Mouse (Mus musculus): ENCODE data around the gene Gm28230. TPM values are rescaled to one million over a fixed set of nuclear protein-coding genes. Genes with fewer than 3 reads are reported as not detected.

The Gm28230 gene
- polyA plus RNA-seq, 1 experiment from 2014 or later = not detected

GRCm38 (mm10) chr2:74726973-74727639 is 578 bp downstream of the Gm28230 start:
- Histone ChIP-seq H3K27me3 (replicated peaks; ENCODE audit: control insufficient read depth, insufficient read depth, low read length) (peaks cover 99% of the 10 kb centered on the region), H3K4me1 (ENCODE audit: control insufficient read depth, insufficient read depth, low read length) (no peaks in the 10 kb centered on the region), H3K27ac (ENCODE audit: low read depth, low read length) (no peak overlapping the region), H3K4me3 (ENCODE audit: low read depth, low read length) (no peak overlapping the region), H3K4me2 (ENCODE audit: low read length) (0 out of 2 replicates have a peak overlapping the region, but pooled peaks have one; percentile 20), H3K36me3 (ENCODE audit: control insufficient read depth, insufficient read depth, low read length) (no peaks in the 10 kb centered on the region), H3K9ac (ENCODE audit: low read length) (no peak overlapping the region), H3K9me3 (replicated peaks; ENCODE audit: control insufficient read depth, low read length) (no peaks in the 10 kb centered on the region)
- ATAC-seq = no peak
- under 1% methylated on average over 43 of the region's 43 CpGs for WGBS
- no peak for DNase-seq (ENCODE audit: low spot score)

GRCm38 (mm10) chr2:74727640-74728302 is 1.2 kb downstream of the Gm28230 start:
- no peak overlapping the region for H3K4me2 ChIP-seq (ENCODE audit: low read length)

GRCm38 (mm10) chr2:74728303-74728680 is 1.8 kb downstream of the Gm28230 start:
- Histone ChIP-seq H3K9ac (ENCODE audit: low read length) (no peak overlapping the region), H3K9me3 (replicated peaks; ENCODE audit: control insufficient read depth, low read length) (no peaks in the 10 kb centered on the region), H3K4me2 (ENCODE audit: low read length) (no peak overlapping the region), H3K27me3 (replicated peaks; ENCODE audit: control insufficient read depth, insufficient read depth, low read length) (peaks cover 96% of the 10 kb centered on the region), H3K36me3 (ENCODE audit: control insufficient read depth, insufficient read depth, low read length) (no peaks in the 10 kb centered on the region), H3K27ac (ENCODE audit: low read depth, low read length) (no peak overlapping the region), H3K4me3 (ENCODE audit: low read depth, low read length) (no peak overlapping the region), H3K4me1 (ENCODE audit: control insufficient read depth, insufficient read depth, low read length) (no peaks in the 10 kb centered on the region)
- ATAC-seq (no peak), DNase-seq (ENCODE audit: low spot score) (no peak)
- WGBS = 2% methylated on average over 13 of the region's 13 CpGs

More at GRCm38 (mm10) chr2:74727640-74728302, 1.2 kb downstream of the Gm28230 start:
- Histone ChIP-seq H3K9ac (ENCODE audit: low read length) (no peak overlapping the region), H3K36me3 (ENCODE audit: control insufficient read depth, insufficient read depth, low read length) (no peaks in the 10 kb centered on the region), H3K4me3 (ENCODE audit: low read depth, low read length) (no peak overlapping the region), H3K9me3 (replicated peaks; ENCODE audit: control insufficient read depth, low read length) (no peaks in the 10 kb centered on the region), H3K27ac (ENCODE audit: low read depth, low read length) (no peak overlapping the region), H3K27me3 (replicated peaks; ENCODE audit: control insufficient read depth, insufficient read depth, low read length) (peaks cover 99% of the 10 kb centered on the region), H3K4me1 (ENCODE audit: control insufficient read depth, insufficient read depth, low read length) (no peaks in the 10 kb centered on the region)
- no peak for ATAC-seq
- DNase-seq (ENCODE audit: low spot score) = no peak
- 1% methylated on average over 25 of the region's 25 CpGs for WGBS

DNA sequence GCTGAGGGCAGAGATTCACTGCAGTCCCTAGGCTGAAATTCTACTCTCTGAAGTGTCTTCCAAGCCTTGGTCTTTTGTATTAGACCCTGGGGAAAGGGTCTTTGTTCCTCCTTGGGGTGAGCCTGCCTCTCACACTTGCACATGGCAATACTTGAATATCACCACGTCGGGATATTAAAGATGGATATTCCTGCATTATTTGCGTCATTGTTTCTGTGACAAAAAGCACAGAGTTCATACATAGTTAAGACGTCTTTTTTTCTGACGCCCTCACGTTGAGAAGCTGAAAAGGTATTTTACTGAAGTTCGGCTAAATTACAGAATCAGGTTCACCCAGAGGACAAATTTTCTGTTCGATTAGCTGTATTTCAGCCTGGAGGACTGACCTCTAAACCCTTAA is 3.8 kb downstream of the Gm28230 start:
- Histone ChIP-seq H3K27me3 (replicated peaks; ENCODE audit: control insufficient read depth, insufficient read depth, low read length) (peaks cover 90% of the 10 kb centered on the region), H3K27ac (ENCODE audit: low read depth, low read length) (no peak overlapping the region), H3K9ac (ENCODE audit: low read length) (no peak overlapping the region), H3K36me3 (ENCODE audit: control insufficient read depth, insufficient read depth, low read length) (no peaks in the 10 kb centered on the region), H3K9me3 (replicated peaks; ENCODE audit: control insufficient read depth, low read length) (no peaks in the 10 kb centered on the region), H3K4me1 (ENCODE audit: control insufficient read depth, insufficient read depth, low read length) (no peaks in the 10 kb centered on the region), H3K4me2 (ENCODE audit: low read length) (no peak overlapping the region), H3K4me3 (ENCODE audit: low read depth, low read length) (no peak overlapping the region)
- 1% methylated on average over 8 of the region's 8 CpGs for WGBS
- ATAC-seq (no peak), DNase-seq (ENCODE audit: low spot score) (no peak)

DNA sequence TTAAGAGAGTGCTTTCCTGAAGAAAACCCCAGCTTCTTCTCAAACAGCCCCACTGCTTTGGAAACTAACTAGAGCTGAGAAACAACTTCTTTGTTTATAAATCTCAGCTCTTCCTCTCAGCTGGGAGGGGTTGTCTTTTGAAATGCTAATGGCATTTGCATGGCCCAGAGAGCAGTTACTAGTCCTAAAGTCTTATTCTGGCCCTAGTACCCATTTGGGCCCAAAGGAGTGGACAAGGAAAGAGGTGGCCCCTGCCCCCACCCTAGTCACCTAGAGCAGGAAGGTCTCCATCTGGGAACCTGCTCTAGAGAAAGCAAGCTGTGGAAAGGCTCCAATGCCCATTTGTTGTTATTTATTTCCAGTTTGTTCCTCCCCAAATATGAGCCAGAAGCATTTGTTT is 4.5 kb downstream of the Gm28230 start:
- ATAC-seq = no peak
- Histone ChIP-seq H3K4me3 (ENCODE audit: low read depth, low read length) (no peak overlapping the region), H3K4me2 (ENCODE audit: low read length) (no peak overlapping the region), H3K27ac (ENCODE audit: low read depth, low read length) (no peak overlapping the region), H3K36me3 (ENCODE audit: control insufficient read depth, insufficient read depth, low read length) (no peaks in the 10 kb centered on the region), H3K9me3 (replicated peaks; ENCODE audit: control insufficient read depth, low read length) (no peaks in the 10 kb centered on the region), H3K4me1 (ENCODE audit: control insufficient read depth, insufficient read depth, low read length) (peaks cover 2% of the 10 kb centered on the region; the same call in 1 of the 2 replicates), H3K9ac (ENCODE audit: low read length) (no peak overlapping the region), H3K27me3 (replicated peaks; ENCODE audit: control insufficient read depth, insufficient read depth, low read length) (peaks cover 90% of the 10 kb centered on the region)
- no peak for DNase-seq (ENCODE audit: low spot score)

DNA sequence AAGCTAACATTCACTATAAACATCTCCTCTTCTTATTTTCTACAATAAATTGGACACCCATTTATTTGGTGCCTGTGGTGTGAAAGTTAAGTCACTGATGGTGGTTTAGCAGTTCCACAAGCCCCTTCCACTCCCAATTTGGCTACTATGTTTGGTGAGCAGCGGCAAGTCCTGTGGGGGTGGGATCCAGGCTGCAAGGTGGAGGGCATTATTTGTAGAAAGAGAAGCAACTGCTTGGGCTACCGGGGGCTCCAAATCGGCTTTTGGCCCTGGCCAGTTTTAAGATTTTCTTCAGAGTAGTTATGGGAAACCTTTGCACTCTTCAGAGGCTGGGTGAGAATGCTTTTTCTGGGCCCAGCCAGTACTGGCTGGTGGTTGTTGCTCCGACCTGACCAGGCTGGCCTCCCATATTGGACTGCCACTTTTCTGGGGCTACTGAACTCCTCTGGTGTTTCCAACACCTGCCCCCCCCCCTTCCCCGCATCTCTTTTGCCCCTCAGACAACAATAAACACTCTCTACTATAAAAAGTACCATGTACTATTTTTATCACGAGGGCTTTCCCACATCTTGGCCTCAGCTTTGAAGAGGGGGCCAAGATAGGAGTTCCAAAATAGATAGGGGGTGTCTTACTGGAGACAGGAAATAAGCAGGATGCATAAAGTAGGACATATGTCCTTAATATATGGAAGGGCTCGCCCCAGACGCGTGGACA is 5.4 kb downstream of the Gm28230 start:
- WGBS = 2% methylated on average over 9 of the region's 9 CpGs
- Histone ChIP-seq H3K4me3 (ENCODE audit: low read depth, low read length) (no peak overlapping the region), H3K4me2 (ENCODE audit: low read length) (no peak overlapping the region), H3K9me3 (replicated peaks; ENCODE audit: control insufficient read depth, low read length) (no peaks in the 10 kb centered on the region), H3K4me1 (ENCODE audit: control insufficient read depth, insufficient read depth, low read length) (peaks cover 4% of the 10 kb centered on the region; the same call in 1 of the 2 replicates), H3K27me3 (replicated peaks; ENCODE audit: control insufficient read depth, insufficient read depth, low read length) (peaks cover 90% of the 10 kb centered on the region), H3K9ac (ENCODE audit: low read length) (no peak overlapping the region), H3K27ac (ENCODE audit: low read depth, low read length) (no peak overlapping the region), H3K36me3 (ENCODE audit: control insufficient read depth, insufficient read depth, low read length) (no peaks in the 10 kb centered on the region)
- ATAC-seq (no peak), DNase-seq (ENCODE audit: low spot score) (no peak)

DNA sequence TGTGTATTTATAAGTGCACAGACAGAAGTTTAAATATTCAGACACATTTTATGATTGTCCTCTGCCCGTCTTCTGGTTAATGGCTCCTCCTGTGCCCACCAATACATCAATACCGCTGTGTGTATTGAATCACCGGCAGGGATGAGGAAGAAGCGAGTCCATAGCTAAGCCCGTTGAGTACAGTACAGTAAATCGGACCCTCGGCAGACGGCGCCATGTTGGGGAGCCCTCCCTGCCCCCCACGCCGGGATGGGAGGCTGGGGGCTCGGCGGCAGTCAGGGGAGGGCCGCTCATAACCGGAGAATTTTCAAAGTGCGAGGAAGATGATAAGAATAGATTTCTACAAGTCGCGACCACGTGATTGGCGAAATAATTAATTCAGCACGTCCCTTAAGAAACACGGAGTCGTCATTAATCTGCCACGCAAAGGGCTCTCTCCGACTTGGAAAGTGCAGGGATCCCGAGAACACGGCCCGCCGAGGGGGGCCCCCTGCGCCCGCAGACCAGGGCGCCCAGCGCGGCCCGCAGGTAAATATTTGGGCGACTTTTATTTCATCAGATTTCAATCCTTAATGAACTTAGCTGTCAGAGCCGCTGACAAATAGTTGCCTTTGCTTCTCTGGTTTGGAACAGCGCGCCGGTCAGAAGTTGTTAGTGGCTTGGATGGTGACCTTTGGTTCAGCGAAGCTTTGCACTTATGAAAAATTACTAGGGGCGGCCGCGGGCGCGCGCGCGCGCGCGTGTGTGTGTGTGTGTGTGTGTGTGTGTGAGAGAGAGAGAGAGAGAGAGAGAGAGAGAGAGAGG is 6.2 kb downstream of the Gm28230 start:
- Histone ChIP-seq H3K9ac (ENCODE audit: low read length) (no peak overlapping the region), H3K27ac (ENCODE audit: low read depth, low read length) (no peak overlapping the region), H3K4me1 (ENCODE audit: control insufficient read depth, insufficient read depth, low read length) (peaks cover 4% of the 10 kb centered on the region; the same call in 1 of the 2 replicates), H3K4me2 (ENCODE audit: low read length) (no peak overlapping the region), H3K4me3 (ENCODE audit: low read depth, low read length) (no peak overlapping the region), H3K9me3 (replicated peaks; ENCODE audit: control insufficient read depth, low read length) (no peaks in the 10 kb centered on the region), H3K27me3 (replicated peaks; ENCODE audit: control insufficient read depth, insufficient read depth, low read length) (peaks cover 90% of the 10 kb centered on the region), H3K36me3 (ENCODE audit: control insufficient read depth, insufficient read depth, low read length) (no peaks in the 10 kb centered on the region)
- no peak for ATAC-seq
- no peak for DNase-seq (ENCODE audit: low spot score)
- WGBS = under 1% methylated on average over 52 of the region's 52 CpGs

DNA sequence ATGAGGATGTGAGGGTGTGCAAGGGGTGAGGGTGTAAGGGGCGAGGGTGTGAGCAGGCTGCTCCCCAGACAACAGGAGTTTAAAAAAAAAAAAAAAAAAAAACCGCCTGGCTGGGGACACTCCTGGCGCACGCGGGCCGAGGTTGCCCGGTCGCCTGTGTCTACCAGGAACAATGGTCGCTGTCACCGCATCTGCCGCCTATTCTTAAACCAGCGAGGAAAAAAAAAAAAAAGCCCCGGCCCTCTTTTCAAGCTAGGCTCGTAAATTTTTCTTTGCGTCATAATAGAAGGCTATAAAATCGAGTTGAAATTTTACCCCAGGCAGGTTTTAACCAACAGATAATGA is 6.8 kb downstream of the Gm28230 start:
- no peak overlapping the region for H3K4me2 ChIP-seq (ENCODE audit: low read length)
- H3K4me1 ChIP-seq (ENCODE audit: control insufficient read depth, insufficient read depth, low read length) = peaks cover 4% of the 10 kb centered on the region; the same call in 1 of the 2 replicates

More for the DNA sequence above, 6.8 kb downstream of the Gm28230 start:
- H3K9ac ChIP-seq (ENCODE audit: low read length) = no peak overlapping the region
- 1% methylated on average over 16 of the region's 16 CpGs for WGBS
- H3K36me3 ChIP-seq (ENCODE audit: control insufficient read depth, insufficient read depth, low read length) = no peaks in the 10 kb centered on the region
- no peaks in the 10 kb centered on the region for H3K9me3 ChIP-seq (replicated peaks; ENCODE audit: control insufficient read depth, low read length)
- no peak overlapping the region for H3K4me3 ChIP-seq (ENCODE audit: low read depth, low read length)
- no peak overlapping the region for H3K27ac ChIP-seq (ENCODE audit: low read depth, low read length)
- no peak for ATAC-seq
- DNase-seq (ENCODE audit: low spot score) = no peak
- peaks cover 90% of the 10 kb centered on the region for H3K27me3 ChIP-seq (replicated peaks; ENCODE audit: control insufficient read depth, insufficient read depth, low read length)

Data from forebrain, embryonic 14.5 days (tissue).